Mouse (Mus musculus) midbrain, embryonic 16.5 days (tissue): ENCODE results near the gene Sumo2. TPM values are rescaled to one million over a fixed set of nuclear protein-coding genes. Genes with fewer than 3 reads are reported as not detected.

Source experiments
- ATAC-seq: fragments of 200-750 bp; cut with Nextera tagmentation; 2 replicates; pipeline ENCODE4 v1.8.0; 2017; ENCODE audit warnings: moderate TSS enrichment
- H3K27ac ChIP-seq: fragments of 300-500 bp; sonication (generic); 2 replicates; pipeline ENCODE4 v1.5.1; 2014; ENCODE audit warnings: mild to moderate bottlenecking, low read length, mixed read lengths
- H3K27me3 ChIP-seq: fragments of 300-500 bp; sonication (generic); 2 replicates; pipeline ENCODE4 v1.6.1; 2014; ENCODE audit warnings: low read depth, low read length, mixed read lengths; ENCODE audit not compliant: control insufficient read depth, insufficient read depth
- H3K36me3 ChIP-seq: fragments of 300-500 bp; sonication (generic); 2 replicates; pipeline ENCODE4 v1.6.1; 2014; ENCODE audit warnings: mild to moderate bottlenecking, low read length, moderate library complexity, mixed read lengths; ENCODE audit not compliant: control insufficient read depth, insufficient read depth
- H3K4me1 ChIP-seq: fragments of 300-500 bp; sonication (generic); 2 replicates; pipeline ENCODE4 v1.6.1; 2014; ENCODE audit warnings: mild to moderate bottlenecking, low read length, mixed read lengths; ENCODE audit not compliant: control insufficient read depth, insufficient read depth
- H3K4me2 ChIP-seq: fragments of 300-500 bp; sonication (generic); 2 replicates; pipeline ENCODE4 v1.6.1; 2014; ENCODE audit warnings: mild to moderate bottlenecking, low read length, mixed read lengths
- H3K4me3 ChIP-seq: fragments of 300-500 bp; sonication (generic); 2 replicates; pipeline ENCODE4 v1.5.1; 2014; ENCODE audit warnings: low read depth, mild to moderate bottlenecking, low read length, moderate library complexity, mixed read lengths
- H3K9ac ChIP-seq: fragments of 300-500 bp; sonication (generic); 2 replicates; pipeline ENCODE4 v1.6.1; 2014; ENCODE audit warnings: low read depth, low read length, mixed read lengths
- H3K9me3 ChIP-seq: fragments of 300-500 bp; sonication (generic); replicated peaks from 2 replicates; pipeline ENCODE4 v1.6.1; 2014; ENCODE audit warnings: mild to moderate bottlenecking, low read length, mixed read lengths; ENCODE audit not compliant: control insufficient read depth, poor library complexity, severe bottlenecking
- WGBS: fragments of 180-500 bp; shearing (Covaris S2); extraction: QIAGEN DNeasy Blood & Tissue Kit; methylation state at CpG from one replicate; pipeline ENCODE4 v1.1.7; 2014; 5-methylcytosine and 5-hydroxymethylcytosine counted together
- polyA plus RNA-seq: library from polyadenylated mRNA; unstranded; fragments of >200 nt; fragmentation: Nextera tagmentation; extraction: Ambion mirVana; gene quantifications from 2 replicates; pipeline ENCODE4 v1.2.1, GENCODE M21; 2015

The Sumo2 gene
- polyA plus RNA-seq: 1,000 and 1,072 TPM in 2 replicates

- H3K4me3 ChIP-seq: peak within 1 kb of the TSS; percentile 96
- H3K9me3 ChIP-seq: no peaks in the 10 kb centered on the region
- peak; percentile 87 for ATAC-seq
- peak within 1 kb of the TSS; percentile 92 for H3K9ac ChIP-seq
- H3K27me3 ChIP-seq: no peaks in the 10 kb centered on the region
- 0 out of 2 replicates have a peak, but pooled peaks cover 8% of the 10 kb centered on the region for H3K36me3 ChIP-seq
- peak within 1 kb of the TSS; percentile 99 for H3K27ac ChIP-seq
- H3K4me2 ChIP-seq: peak within 1 kb of the TSS; percentile 85
- under 1% methylated on average over 58 of the region's 70 CpGs for WGBS
- H3K4me1 ChIP-seq: peaks cover 15% of the 10 kb centered on the region
Observed at GRCm38 (mm10) chr11:115536038-115536681, at the start of gene Sumo2. Gene Sumo2, minus strand, starts transcription at chr11:115536276.

- H3K27ac ChIP-seq: no peak overlapping the region
- H3K4me1 ChIP-seq: no peaks in the 10 kb centered on the region
- H3K4me3 ChIP-seq: no peak overlapping the region
- no peak for ATAC-seq
- 93% methylated on average over 7 of the region's 7 CpGs for WGBS
- no peaks in the 10 kb centered on the region for H3K27me3 ChIP-seq
- no peak overlapping the region for H3K9ac ChIP-seq
- H3K4me2 ChIP-seq: no peak overlapping the region
- peaks cover 66% of the 10 kb centered on the region for H3K36me3 ChIP-seq
- H3K9me3 ChIP-seq: no peaks in the 10 kb centered on the region
Observed at GRCm38 (mm10) chr11:115585573-115586100, 49.6 kb upstream of the Sumo2 start.

GRCm38 (mm10) chr11:115584376-115585073 is 48.4 kb upstream of the Sumo2 start:
- Histone ChIP-seq H3K27me3 (no peaks in the 10 kb centered on the region), H3K4me2 (no peak overlapping the region), H3K4me1 (no peaks in the 10 kb centered on the region), H3K9ac (no peak overlapping the region), H3K9me3 (no peaks in the 10 kb centered on the region), H3K36me3 (peaks cover 60% of the 10 kb centered on the region), H3K4me3 (no peak overlapping the region), H3K27ac (no peak overlapping the region)
- 88% methylated on average over 10 of the region's 10 CpGs for WGBS
- ATAC-seq: no peak

GRCm38 (mm10) chr11:115582913-115583606 is 47.0 kb upstream of the Sumo2 start:
- Histone ChIP-seq H3K9ac (no peak overlapping the region), H3K4me3 (no peak overlapping the region), H3K4me2 (no peak overlapping the region), H3K9me3 (no peaks in the 10 kb centered on the region), H3K27ac (no peak overlapping the region), H3K36me3 (peaks cover 57% of the 10 kb centered on the region), H3K4me1 (no peaks in the 10 kb centered on the region), H3K27me3 (no peaks in the 10 kb centered on the region)
- ATAC-seq: no peak
- WGBS: 82% methylated on average over 10 of the region's 10 CpGs

- no peak for ATAC-seq
- H3K36me3 ChIP-seq: peaks cover 31% of the 10 kb centered on the region
Observed at GRCm38 (mm10) chr11:115579080-115579479, 43.0 kb upstream of the Sumo2 start.

GRCm38 (mm10) chr11:115564961-115565360 is 28.9 kb upstream of the Sumo2 start:
- Histone ChIP-seq H3K4me1 (peaks cover 11% of the 10 kb centered on the region), H3K4me3 (peak overlapping the region; percentile 80), H3K27me3 (no peaks in the 10 kb centered on the region), H3K36me3 (peaks cover 15% of the 10 kb centered on the region), H3K27ac (no peak overlapping the region), H3K9ac (peak overlapping the region; percentile 86), H3K4me2 (peak overlapping the region; percentile 84), H3K9me3 (no peaks in the 10 kb centered on the region)
- ATAC-seq: 0 out of 2 replicates have a peak, but pooled peaks have one; percentile 23
- WGBS: 21% methylated on average over 7 of the region's 7 CpGs

More at GRCm38 (mm10) chr11:115579080-115579479, 43.0 kb upstream of the Sumo2 start:
- Histone ChIP-seq H3K4me3 (no peak overlapping the region), H3K4me1 (no peaks in the 10 kb centered on the region), H3K4me2 (no peak overlapping the region), H3K27ac (no peak overlapping the region), H3K9me3 (no peaks in the 10 kb centered on the region), H3K27me3 (no peaks in the 10 kb centered on the region), H3K9ac (no peak overlapping the region)

- peak within 1 kb of the TSS; percentile 86 for H3K9ac ChIP-seq
- peak; percentile 89 for ATAC-seq
- peaks cover 11% of the 10 kb centered on the region for H3K4me1 ChIP-seq
- H3K36me3 ChIP-seq: peaks cover 11% of the 10 kb centered on the region
- under 1% methylated on average over 42 of the region's 42 CpGs for WGBS
- H3K27me3 ChIP-seq: no peaks in the 10 kb centered on the region
- H3K4me3 ChIP-seq: peak within 1 kb of the TSS; percentile 80
- H3K27ac ChIP-seq: peak within 1 kb of the TSS; percentile 85
- no peaks in the 10 kb centered on the region for H3K9me3 ChIP-seq
- H3K4me2 ChIP-seq: peak within 1 kb of the TSS; percentile 84
Observed at GRCm38 (mm10) chr11:115564064-115564809, 28.2 kb upstream of the Sumo2 start, which contains the start of gene Nup85. Gene Nup85, plus strand, starts transcription at chr11:115564434.

GRCm38 (mm10) chr11:115563406-115563805 is 27.3 kb upstream of the Sumo2 start:
- Histone ChIP-seq H3K27ac (peak overlapping the region; percentile 85; the same call in 1 of the 2 replicates), H3K4me3 (peak overlapping the region; percentile 80), H3K36me3 (peaks cover 7% of the 10 kb centered on the region; the same call in 1 of the 2 replicates), H3K27me3 (no peaks in the 10 kb centered on the region), H3K4me1 (peaks cover 11% of the 10 kb centered on the region), H3K9ac (no peak overlapping the region), H3K4me2 (peak overlapping the region; percentile 84), H3K9me3 (no peaks in the 10 kb centered on the region)
- no peak for ATAC-seq
- WGBS: 48% methylated on average over 4 of the region's 4 CpGs
